Mouse (Mus musculus) midbrain, embryonic 13.5 days (tissue): ENCODE measurements around the gene Capn13. TPM values are rescaled to one million over a fixed set of nuclear protein-coding genes. Genes with fewer than 3 reads are reported as not detected.

ENCODE experiments used
- ATAC-seq: fragments of 200-750 bp; cut with Nextera tagmentation; 2 replicates; pipeline ENCODE4 v1.8.0; 2017; ENCODE audit warnings: mild to moderate bottlenecking, moderate TSS enrichment, moderate library complexity
- H3K27ac ChIP-seq: fragments of 300-500 bp; sonication (generic); 2 replicates; pipeline ENCODE4 v1.5.1; 2015; ENCODE audit warnings: inconsistent platforms, mild to moderate bottlenecking, moderate library complexity
- H3K27me3 ChIP-seq: fragments of 300-500 bp; sonication (generic); 2 replicates; pipeline ENCODE4 v1.6.1; 2015; ENCODE audit warnings: mild to moderate bottlenecking, inconsistent platforms
- H3K36me3 ChIP-seq: fragments of 300-500 bp; sonication (generic); 2 replicates; pipeline ENCODE4 v1.6.1; 2015; ENCODE audit warnings: mild to moderate bottlenecking, inconsistent platforms
- H3K4me1 ChIP-seq: fragments of 300-500 bp; sonication (generic); replicated peaks from 2 replicates; pipeline ENCODE4 v1.6.1; 2015; ENCODE audit warnings: inconsistent platforms
- H3K4me2 ChIP-seq: fragments of 300-500 bp; sonication (generic); replicated peaks from 2 replicates; pipeline ENCODE4 v1.6.1; 2015; ENCODE audit warnings: moderate library complexity, mild to moderate bottlenecking, inconsistent platforms
- H3K4me3 ChIP-seq: fragments of 300-500 bp; sonication (generic); replicated peaks from 2 replicates; pipeline ENCODE4 v1.5.1; 2015; ENCODE audit warnings: mild to moderate bottlenecking, inconsistent platforms
- H3K9ac ChIP-seq: fragments of 300-500 bp; sonication (generic); replicated peaks from 2 replicates; pipeline ENCODE4 v1.6.1; 2015; ENCODE audit warnings: mild to moderate bottlenecking, inconsistent platforms
- H3K9me3 ChIP-seq: fragments of 300-500 bp; sonication (generic); 2 replicates; pipeline ENCODE4 v1.6.1; 2016; ENCODE audit warnings: mild to moderate bottlenecking, inconsistent platforms
- WGBS: fragments of 180-500 bp; shearing (Covaris S2); methylation state at CpG from one replicate; pipeline ENCODE4 v1.1.7; 2015; 5-methylcytosine and 5-hydroxymethylcytosine counted together
- polyA plus RNA-seq: library from polyadenylated mRNA; unstranded; fragments of >200 nt; fragmentation: Nextera tagmentation; extraction: Ambion mirVana; gene quantifications from 2 replicates; pipeline ENCODE4 v1.2.1, GENCODE M21; 2015

The Capn13 gene
- polyA plus RNA-seq = 0.05 and 0.10 TPM in 2 replicates

- 82% methylated on average over 2 of the region's 2 CpGs for WGBS
- ATAC-seq = no peak
- no peak within 1 kb of the TSS for H3K27ac ChIP-seq
Measured at GRCm38 (mm10) chr17:73400862-73401261, at the start of gene Capn13. Gene Capn13, minus strand, starts transcription at chr17:73400866.

GRCm38 (mm10) chr17:73449104-73449503 is 48.4 kb upstream of the Capn13 start:
- H3K9ac ChIP-seq = no peak overlapping the region
- H3K36me3 ChIP-seq = no peaks in the 10 kb centered on the region
- ATAC-seq = no peak

More at GRCm38 (mm10) chr17:73400862-73401261, at the start of gene Capn13:
- Histone ChIP-seq H3K9me3 (no peaks in the 10 kb centered on the region), H3K4me2 (no peak within 1 kb of the TSS), H3K27me3 (no peaks in the 10 kb centered on the region), H3K4me3 (no peak within 1 kb of the TSS), H3K36me3 (no peaks in the 10 kb centered on the region), H3K9ac (no peak within 1 kb of the TSS), H3K4me1 (no peaks in the 10 kb centered on the region)

GRCm38 (mm10) chr17:73440798-73441197 is 40.1 kb upstream of the Capn13 start:
- Histone ChIP-seq H3K36me3 (no peaks in the 10 kb centered on the region), H3K4me2 (no peak overlapping the region), H3K4me3 (no peak overlapping the region), H3K4me1 (no peaks in the 10 kb centered on the region), H3K9me3 (no peaks in the 10 kb centered on the region), H3K9ac (no peak overlapping the region), H3K27me3 (no peaks in the 10 kb centered on the region), H3K27ac (no peak overlapping the region)
- no peak for ATAC-seq
- WGBS = 79% methylated on average over 1 of the region's 1 CpGs

More at GRCm38 (mm10) chr17:73449104-73449503, 48.4 kb upstream of the Capn13 start:
- no peak overlapping the region for H3K4me2 ChIP-seq
- H3K4me3 ChIP-seq = no peak overlapping the region
- H3K9me3 ChIP-seq = no peaks in the 10 kb centered on the region
- no peaks in the 10 kb centered on the region for H3K27me3 ChIP-seq
- H3K4me1 ChIP-seq = no peaks in the 10 kb centered on the region
- H3K27ac ChIP-seq = no peak overlapping the region

GRCm38 (mm10) chr17:73432564-73433006 is 31.9 kb upstream of the Capn13 start:
- ATAC-seq = no peak
- WGBS = 71% methylated on average over 2 of the region's 2 CpGs
- no peaks in the 10 kb centered on the region for H3K27me3 ChIP-seq
- no peaks in the 10 kb centered on the region for H3K36me3 ChIP-seq
- no peaks in the 10 kb centered on the region for H3K4me1 ChIP-seq
- H3K4me2 ChIP-seq = no peak overlapping the region
- H3K9ac ChIP-seq = no peak overlapping the region
- H3K27ac ChIP-seq = no peak overlapping the region
- H3K4me3 ChIP-seq = no peak overlapping the region
- no peaks in the 10 kb centered on the region for H3K9me3 ChIP-seq

GRCm38 (mm10) chr17:73432058-73432457 is 31.4 kb upstream of the Capn13 start:
- Histone ChIP-seq H3K27me3 (no peaks in the 10 kb centered on the region), H3K9me3 (no peaks in the 10 kb centered on the region), H3K4me2 (no peak overlapping the region), H3K27ac (no peak overlapping the region), H3K36me3 (no peaks in the 10 kb centered on the region), H3K4me1 (no peaks in the 10 kb centered on the region), H3K9ac (no peak overlapping the region), H3K4me3 (no peak overlapping the region)
- WGBS = 86% methylated on average over 1 of the region's 1 CpGs
- ATAC-seq = no peak

- no peaks in the 10 kb centered on the region for H3K27me3 ChIP-seq
- no peaks in the 10 kb centered on the region for H3K36me3 ChIP-seq
- H3K9ac ChIP-seq = no peak overlapping the region
- peaks cover 7% of the 10 kb centered on the region for H3K4me1 ChIP-seq
- no peak overlapping the region for H3K4me3 ChIP-seq
- no peak overlapping the region for H3K4me2 ChIP-seq
- H3K27ac ChIP-seq = no peak overlapping the region
- H3K9me3 ChIP-seq = no peaks in the 10 kb centered on the region
- WGBS = 38% methylated on average over 2 of the region's 2 CpGs
- no peak for ATAC-seq
Measured at GRCm38 (mm10) chr17:73417382-73417781, 16.7 kb upstream of the Capn13 start.

GRCm38 (mm10) chr17:73416181-73416795 is 15.6 kb upstream of the Capn13 start:
- no peaks in the 10 kb centered on the region for H3K27me3 ChIP-seq
- H3K36me3 ChIP-seq = no peaks in the 10 kb centered on the region
- H3K4me3 ChIP-seq = no peak overlapping the region
- 63% methylated on average over 6 of the region's 6 CpGs for WGBS
- H3K27ac ChIP-seq = no peak overlapping the region
- no peak overlapping the region for H3K4me2 ChIP-seq
- peaks cover 7% of the 10 kb centered on the region for H3K4me1 ChIP-seq
- ATAC-seq = no peak
- H3K9ac ChIP-seq = no peak overlapping the region
- H3K9me3 ChIP-seq = no peaks in the 10 kb centered on the region

GRCm38 (mm10) chr17:73411817-73412216 is 11.2 kb upstream of the Capn13 start:
- Histone ChIP-seq H3K9ac (no peak overlapping the region), H3K36me3 (no peaks in the 10 kb centered on the region), H3K27me3 (no peaks in the 10 kb centered on the region), H3K4me2 (no peak overlapping the region), H3K4me1 (no peaks in the 10 kb centered on the region), H3K27ac (no peak overlapping the region), H3K9me3 (no peaks in the 10 kb centered on the region), H3K4me3 (no peak overlapping the region)
- 46% methylated on average over 4 of the region's 4 CpGs for WGBS
- no peak for ATAC-seq

- Histone ChIP-seq H3K9ac (no peak overlapping the region), H3K4me3 (no peak overlapping the region), H3K36me3 (no peaks in the 10 kb centered on the region), H3K4me2 (no peak overlapping the region), H3K27ac (no peak overlapping the region), H3K4me1 (no peaks in the 10 kb centered on the region), H3K27me3 (no peaks in the 10 kb centered on the region), H3K9me3 (no peaks in the 10 kb centered on the region)
- no peak for ATAC-seq
- 81% methylated on average over 2 of the region's 2 CpGs for WGBS
Measured at GRCm38 (mm10) chr17:73401272-73401671, 606 bp upstream of the Capn13 start.

- H3K9ac ChIP-seq = no peak overlapping the region
- H3K27me3 ChIP-seq = no peaks in the 10 kb centered on the region
- no peak overlapping the region for H3K4me2 ChIP-seq
- H3K9me3 ChIP-seq = no peaks in the 10 kb centered on the region
- ATAC-seq = no peak
- no peak overlapping the region for H3K27ac ChIP-seq
- WGBS = 71% methylated on average over 2 of the region's 2 CpGs
- H3K4me3 ChIP-seq = no peak overlapping the region
- no peaks in the 10 kb centered on the region for H3K4me1 ChIP-seq
- H3K36me3 ChIP-seq = no peaks in the 10 kb centered on the region
Measured at GRCm38 (mm10) chr17:73399136-73399535, 1.5 kb downstream of the Capn13 start.

GRCm38 (mm10) chr17:73393361-73393760 is 7.3 kb downstream of the Capn13 start:
- no peaks in the 10 kb centered on the region for H3K36me3 ChIP-seq
- no peak overlapping the region for H3K9ac ChIP-seq
- WGBS = 85% methylated on average over 1 of the region's 1 CpGs
- H3K27me3 ChIP-seq = no peaks in the 10 kb centered on the region
- H3K9me3 ChIP-seq = no peaks in the 10 kb centered on the region
- no peak overlapping the region for H3K4me2 ChIP-seq
- H3K27ac ChIP-seq = no peak overlapping the region
- no peak for ATAC-seq
- no peak overlapping the region for H3K4me3 ChIP-seq
- 0 out of 2 replicates have a peak, but pooled peaks cover 4% of the 10 kb centered on the region for H3K4me1 ChIP-seq

- Histone ChIP-seq H3K4me2 (no peak overlapping the region), H3K4me3 (no peak overlapping the region), H3K36me3 (no peaks in the 10 kb centered on the region), H3K27ac (no peak overlapping the region), H3K4me1 (0 out of 2 replicates have a peak, but pooled peaks cover 4% of the 10 kb centered on the region), H3K9me3 (no peaks in the 10 kb centered on the region), H3K9ac (no peak overlapping the region), H3K27me3 (no peaks in the 10 kb centered on the region)
- WGBS = 60% methylated on average over 4 of the region's 4 CpGs
- no peak for ATAC-seq
Measured at GRCm38 (mm10) chr17:73391771-73392170, 8.9 kb downstream of the Capn13 start.
